Mouse (Mus musculus) hindbrain, embryonic 14.5 days (tissue): ENCODE data around the gene 1700017B05Rik. TPM values are rescaled to one million over a fixed set of nuclear protein-coding genes. Genes with fewer than 3 reads are reported as not detected.
A peak's percentile ranks its signal among the peaks of the same experiment; 100 is the strongest.

Source experiments
- ATAC-seq: fragments of 200-750 bp; cut with Nextera tagmentation; 2 replicates; pipeline ENCODE4 v1.8.0; 2017; ENCODE audit warnings: moderate number of reproducible peaks, mild to moderate bottlenecking, moderate TSS enrichment, moderate library complexity; ENCODE audit not compliant: low FRiP score
- DNase-seq: peaks from one replicate; pipeline ENCODE4 v3.0.0-alpha.2; 2015; ENCODE audit warnings: low spot score
- H3K27ac ChIP-seq: fragments of 300-500 bp; sonication (generic); 2 replicates; pipeline ENCODE4 v1.5.1; 2014; ENCODE audit warnings: mild to moderate bottlenecking, moderate library complexity
- H3K27me3 ChIP-seq: fragments of 300-500 bp; sonication (generic); 2 replicates; pipeline ENCODE4 v1.6.1; 2014; ENCODE audit warnings: mild to moderate bottlenecking, low read length, mixed read lengths; ENCODE audit not compliant: control insufficient read depth, insufficient read depth
- H3K36me3 ChIP-seq: fragments of 300-500 bp; sonication (generic); replicated peaks from 2 replicates; pipeline ENCODE4 v1.6.1; 2014; ENCODE audit not compliant: control insufficient read depth, insufficient read depth
- H3K4me1 ChIP-seq: fragments of 300-500 bp; sonication (generic); replicated peaks from 2 replicates; pipeline ENCODE4 v1.6.1; 2014; ENCODE audit warnings: antibody characterized with exemption, low read length, mixed read lengths; ENCODE audit not compliant: control insufficient read depth, insufficient read depth
- H3K4me2 ChIP-seq: fragments of 300-500 bp; sonication (generic); replicated peaks from 2 replicates; pipeline ENCODE4 v1.6.1; 2014; ENCODE audit warnings: mild to moderate bottlenecking, moderate library complexity
- H3K4me3 ChIP-seq: fragments of 300-500 bp; sonication (generic); replicated peaks from 2 replicates; pipeline ENCODE4 v1.5.1; 2014; ENCODE audit warnings: mild to moderate bottlenecking, low read length
- H3K9ac ChIP-seq: fragments of 300-500 bp; sonication (generic); 2 replicates; pipeline ENCODE4 v1.6.1; 2014
- H3K9me3 ChIP-seq: fragments of 300-500 bp; sonication (generic); 2 replicates; pipeline ENCODE4 v1.6.1; 2016; ENCODE audit warnings: low read length; ENCODE audit not compliant: control insufficient read depth
- WGBS: fragments of 180-500 bp; shearing (Covaris S2); extraction: QIAGEN DNeasy Blood & Tissue Kit; methylation state at CpG from one replicate; pipeline ENCODE4 v1.1.7; 2014; 5-methylcytosine and 5-hydroxymethylcytosine counted together
- polyA plus RNA-seq: library from polyadenylated mRNA; unstranded; fragments of >200 nt; fragmentation: Nextera tagmentation; extraction: Ambion mirVana; gene quantifications from 2 replicates; pipeline ENCODE4 v1.2.1, GENCODE M21; 2014

1700017B05Rik gene
- polyA plus RNA-seq, 1 experiment from 2014 or later, result 3.4 TPM

DNA sequence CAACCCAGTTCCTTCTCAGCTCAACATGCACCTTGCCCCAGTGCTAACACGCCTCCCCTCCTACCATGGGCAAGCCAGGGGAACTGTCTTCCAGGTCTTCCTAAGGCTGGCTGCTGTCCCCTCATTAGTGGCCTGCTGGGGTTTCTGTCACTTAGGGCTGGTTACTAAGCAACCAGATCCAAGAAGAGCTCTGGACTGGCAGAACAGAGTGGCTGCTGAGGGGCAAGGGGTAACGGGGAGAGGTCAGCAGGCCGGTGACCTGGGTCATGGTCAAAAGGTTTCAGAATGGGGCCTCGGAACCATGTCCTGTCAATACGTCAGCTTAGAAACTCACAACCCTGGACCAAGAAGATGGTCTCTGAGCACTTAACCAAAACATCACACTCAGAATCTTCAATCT, 5.0 kb upstream of the 1700017B05Rik start:
- Histone ChIP-seq H3K4me3 (no peak overlapping the region), H3K4me2 (no peak overlapping the region), H3K9ac (no peak overlapping the region), H3K27ac (no peak overlapping the region), H3K4me1 (peaks cover 13% of the 10 kb centered on the region), H3K36me3 (no peaks in the 10 kb centered on the region), H3K9me3 (no peaks in the 10 kb centered on the region), H3K27me3 (peaks cover 8% of the 10 kb centered on the region; the same call in 1 of the 2 replicates)
- ATAC-seq, result no peak
- 14% methylated on average over 5 of the region's 5 CpGs for WGBS
- DNase-seq, result no peak

DNA sequence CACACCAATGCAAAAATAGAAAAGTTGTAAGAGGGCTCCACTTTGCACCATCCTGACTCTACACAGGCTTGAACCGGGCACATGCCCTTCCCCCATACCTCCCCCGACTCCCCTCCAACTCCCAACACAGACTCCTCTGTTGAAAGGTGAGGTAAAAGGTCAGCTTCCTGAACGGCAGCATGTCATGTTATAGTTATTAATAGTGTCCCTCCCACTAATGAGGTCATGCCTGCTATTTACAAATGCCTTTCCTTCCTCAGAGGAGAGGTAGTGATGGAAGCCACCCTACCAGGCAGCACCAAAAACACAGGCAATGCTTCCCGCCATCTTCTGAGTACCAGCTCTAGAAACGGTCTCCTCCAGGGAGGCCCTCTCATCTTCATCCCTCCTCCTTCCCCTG, 2.7 kb upstream of the 1700017B05Rik start:
- WGBS, result 46% methylated on average over 5 of the region's 5 CpGs
- peaks cover 23% of the 10 kb centered on the region for H3K4me1 ChIP-seq
- no peaks in the 10 kb centered on the region for H3K36me3 ChIP-seq
- H3K27ac ChIP-seq, result no peak overlapping the region
- H3K4me2 ChIP-seq, result no peak overlapping the region
- H3K9me3 ChIP-seq, result no peaks in the 10 kb centered on the region
- H3K9ac ChIP-seq, result no peak overlapping the region
- no peak for ATAC-seq
- no peak for DNase-seq
- H3K27me3 ChIP-seq, result peaks cover 16% of the 10 kb centered on the region
- no peak overlapping the region for H3K4me3 ChIP-seq

DNA sequence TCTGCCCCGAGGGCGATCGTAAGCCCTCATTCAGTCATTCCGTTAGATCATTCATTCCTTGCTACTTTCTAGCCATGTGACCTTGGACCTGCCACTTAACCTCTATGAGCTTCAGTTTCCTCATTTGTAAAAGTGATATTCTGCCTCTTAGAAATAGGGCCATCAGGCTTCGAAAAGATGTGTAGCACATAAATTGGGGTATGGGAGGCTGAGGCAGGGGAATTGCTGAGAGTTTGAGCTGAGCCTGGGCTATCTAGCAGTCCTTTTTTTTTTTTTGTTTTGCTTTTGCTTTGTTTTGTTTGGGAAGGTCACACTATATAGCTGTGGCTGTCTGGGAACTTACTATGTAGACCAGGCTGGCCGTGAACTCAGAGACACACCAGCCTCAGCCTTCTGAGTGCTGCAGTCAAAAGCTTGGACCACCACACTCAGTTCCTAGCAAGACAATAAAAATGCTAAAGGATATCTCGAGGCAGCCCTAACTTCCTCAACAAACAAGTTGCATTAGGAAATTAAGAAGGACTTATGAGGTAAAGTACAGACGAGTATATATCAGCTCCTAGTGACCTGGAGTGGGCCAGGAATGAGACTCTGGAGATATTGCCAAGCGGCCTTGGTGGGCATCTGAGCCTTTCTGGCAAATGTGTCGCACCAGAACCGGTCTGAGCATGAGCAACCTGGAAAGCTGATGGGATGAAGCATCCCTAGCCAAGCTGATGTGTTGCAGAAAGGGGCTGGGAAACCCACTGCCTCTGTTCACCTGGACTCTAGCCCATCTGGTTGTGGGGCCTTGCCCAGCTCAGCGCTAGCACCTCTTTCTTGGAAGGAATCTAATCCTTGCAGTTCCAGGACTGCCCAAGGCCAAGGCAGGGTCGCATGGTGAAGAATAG, 628 bp upstream of the 1700017B05Rik start:
- peaks cover 16% of the 10 kb centered on the region for H3K27me3 ChIP-seq
- no peak overlapping the region for H3K27ac ChIP-seq
- H3K4me3 ChIP-seq, result peak overlapping the region; percentile 49
- peak overlapping the region; percentile 68 for H3K9ac ChIP-seq
- no peaks in the 10 kb centered on the region for H3K9me3 ChIP-seq
- H3K4me1 ChIP-seq, result peaks cover 17% of the 10 kb centered on the region
- no peaks in the 10 kb centered on the region for H3K36me3 ChIP-seq
- peak overlapping the region; percentile 84 for H3K4me2 ChIP-seq
- ATAC-seq (no peak), DNase-seq (no peak)
- WGBS, result 54% methylated on average over 13 of the region's 13 CpGs

GRCm38 (mm10) chr9:57261516-57261912, 898 bp downstream of the 1700017B05Rik start:
- H3K27ac ChIP-seq, result no peak overlapping the region

GRCm38 (mm10) chr9:57260940-57261339, 1.5 kb downstream of the 1700017B05Rik start:
- DNase-seq (no peak), ATAC-seq (no peak)
- Histone ChIP-seq H3K4me3 (peak overlapping the region; percentile 49), H3K4me1 (peaks cover 11% of the 10 kb centered on the region; the same call in 1 of the 2 replicates), H3K9me3 (no peaks in the 10 kb centered on the region), H3K27me3 (peaks cover 16% of the 10 kb centered on the region), H3K36me3 (no peaks in the 10 kb centered on the region), H3K27ac (no peak overlapping the region), H3K9ac (no peak overlapping the region), H3K4me2 (peak overlapping the region; percentile 84)
- WGBS, result 35% methylated on average over 12 of the region's 12 CpGs

More at GRCm38 (mm10) chr9:57261516-57261912, 898 bp downstream of the 1700017B05Rik start:
- WGBS, result under 1% methylated on average over 26 of the region's 26 CpGs
- H3K27me3 ChIP-seq, result peaks cover 16% of the 10 kb centered on the region
- H3K36me3 ChIP-seq, result no peaks in the 10 kb centered on the region
- H3K9ac ChIP-seq, result peak overlapping the region; percentile 68
- peaks cover 11% of the 10 kb centered on the region; the same call in 1 of the 2 replicates for H3K4me1 ChIP-seq
- H3K4me2 ChIP-seq, result peak overlapping the region; percentile 84
- peak; percentile 26 for ATAC-seq
- peak overlapping the region; percentile 49 for H3K4me3 ChIP-seq
- no peak for DNase-seq
- H3K9me3 ChIP-seq, result no peaks in the 10 kb centered on the region

GRCm38 (mm10) chr9:57259736-57260135, 2.7 kb downstream of the 1700017B05Rik start:
- H3K36me3 ChIP-seq, result no peaks in the 10 kb centered on the region
- 5% methylated on average over 3 of the region's 3 CpGs for WGBS
- ATAC-seq, result peak; percentile 36; the same call in 1 of the 2 replicates
- peaks cover 11% of the 10 kb centered on the region; the same call in 1 of the 2 replicates for H3K4me1 ChIP-seq
- H3K4me2 ChIP-seq, result no peak overlapping the region; the same call in 1 of the 2 replicates
- no peak overlapping the region for H3K27ac ChIP-seq
- no peaks in the 10 kb centered on the region for H3K9me3 ChIP-seq
- DNase-seq, result peak; percentile 92
- H3K4me3 ChIP-seq, result no peak overlapping the region
- H3K9ac ChIP-seq, result no peak overlapping the region
- peaks cover 16% of the 10 kb centered on the region; the same call in 1 of the 2 replicates for H3K27me3 ChIP-seq

GRCm38 (mm10) chr9:57257627-57258026, 4.8 kb downstream of the 1700017B05Rik start:
- Histone ChIP-seq H3K27me3 (peaks cover 8% of the 10 kb centered on the region; the same call in 1 of the 2 replicates), H3K27ac (no peak overlapping the region), H3K4me2 (no peak overlapping the region), H3K9ac (no peak overlapping the region), H3K36me3 (no peaks in the 10 kb centered on the region; the same call in 1 of the 2 replicates), H3K4me3 (no peak overlapping the region), H3K9me3 (no peaks in the 10 kb centered on the region), H3K4me1 (peaks cover 11% of the 10 kb centered on the region; the same call in 1 of the 2 replicates)
- DNase-seq (no peak), ATAC-seq (no peak)
- WGBS, result 90% methylated on average over 9 of the region's 9 CpGs

DNA sequence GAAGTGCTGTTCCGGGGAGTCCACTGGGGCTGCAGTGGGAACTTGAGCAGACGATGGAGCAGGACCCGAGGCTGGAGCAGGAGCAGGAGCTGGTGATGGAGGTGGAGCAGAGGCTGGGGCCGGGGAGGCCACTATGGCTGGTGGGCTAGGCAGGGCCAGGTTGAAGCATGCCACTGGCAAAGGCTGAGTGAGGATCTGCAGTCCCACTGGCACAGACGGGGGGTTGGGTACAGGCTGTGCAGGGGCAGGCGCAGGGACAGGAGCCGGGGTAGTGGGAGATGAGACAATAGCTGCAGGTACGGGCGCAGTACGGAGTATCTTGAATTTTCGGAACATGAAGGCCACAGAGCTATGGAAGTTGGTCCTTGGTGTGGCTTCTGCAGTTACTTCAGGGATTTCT, 5.6 kb downstream of the 1700017B05Rik start:
- Histone ChIP-seq H3K4me2 (no peak overlapping the region), H3K4me1 (peaks cover 10% of the 10 kb centered on the region; the same call in 1 of the 2 replicates), H3K4me3 (no peak overlapping the region), H3K27me3 (peaks cover 8% of the 10 kb centered on the region; the same call in 1 of the 2 replicates), H3K9ac (no peak overlapping the region), H3K36me3 (no peaks in the 10 kb centered on the region; the same call in 1 of the 2 replicates), H3K27ac (no peak overlapping the region), H3K9me3 (no peaks in the 10 kb centered on the region)
- WGBS, result 94% methylated on average over 11 of the region's 11 CpGs
- no peak for DNase-seq
- no peak for ATAC-seq

- Histone ChIP-seq H3K4me2 (no peak overlapping the region), H3K4me3 (no peak overlapping the region), H3K9me3 (no peaks in the 10 kb centered on the region), H3K27me3 (peaks cover 5% of the 10 kb centered on the region; the same call in 1 of the 2 replicates), H3K36me3 (no peaks in the 10 kb centered on the region; the same call in 1 of the 2 replicates), H3K27ac (no peak overlapping the region), H3K4me1 (peaks cover 5% of the 10 kb centered on the region; the same call in 1 of the 2 replicates), H3K9ac (no peak overlapping the region)
- no peak for DNase-seq
- WGBS, result 97% methylated on average over 19 of the region's 20 CpGs
- ATAC-seq, result no peak
These were observed 6.1 kb downstream of the 1700017B05Rik start for GRCm38 (mm10) chr9:57256309-57256708.
